Mouse (Mus musculus) kidney, adult 18-20 months (tissue): ENCODE measurements around the gene Zfp961.
"Not testable (repeated sequence)": the region's sequence is repeated elsewhere in the genome, so short reads cannot be mapped to it uniquely, and the experiment has no call there.

Source experiments
- DNase-seq: peaks from one replicate; pipeline ENCODE4 v3.0.0; 2021

Zfp961 gene

DNA sequence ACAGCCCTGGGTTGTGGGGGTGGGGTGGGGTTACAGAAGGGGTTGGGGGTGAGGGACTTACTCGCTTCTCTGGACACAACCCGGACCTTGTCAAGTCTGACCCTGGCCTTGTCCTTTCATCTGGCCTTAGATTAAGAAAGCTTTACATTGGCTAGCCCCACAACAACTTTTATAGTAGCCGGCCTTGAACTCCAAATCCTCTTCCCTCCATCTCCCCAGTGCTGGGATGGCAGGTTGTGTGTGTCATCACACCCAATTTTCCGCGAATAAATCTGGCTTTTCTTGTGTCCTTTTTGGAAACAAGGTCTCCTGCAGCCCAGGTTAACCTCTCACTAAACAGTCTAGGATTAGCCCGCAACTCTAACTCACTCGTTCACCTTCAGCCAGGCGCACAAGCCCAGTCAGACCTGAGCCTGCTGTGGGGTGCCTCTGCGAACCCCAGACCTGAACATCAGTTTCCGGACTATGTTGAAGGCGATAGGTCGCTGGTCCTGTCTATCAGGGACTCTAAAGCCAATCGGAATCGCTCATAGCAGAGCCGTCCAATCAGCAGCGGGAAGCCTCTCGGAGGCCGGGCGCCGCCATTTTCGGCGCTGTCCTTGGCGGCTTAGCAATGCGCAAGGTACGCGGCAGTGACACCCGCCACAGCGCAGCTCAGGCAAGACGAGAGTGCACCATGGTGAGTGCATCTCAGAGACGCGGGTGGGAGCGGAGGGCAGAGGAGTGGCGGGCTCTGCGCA lies at the start of gene Zfp961:
Gene Zfp961 (plus strand): TSS at position 557 of the 740 bp plus-strand sequence.
- peak; percentile 99 for DNase-seq

DNA sequence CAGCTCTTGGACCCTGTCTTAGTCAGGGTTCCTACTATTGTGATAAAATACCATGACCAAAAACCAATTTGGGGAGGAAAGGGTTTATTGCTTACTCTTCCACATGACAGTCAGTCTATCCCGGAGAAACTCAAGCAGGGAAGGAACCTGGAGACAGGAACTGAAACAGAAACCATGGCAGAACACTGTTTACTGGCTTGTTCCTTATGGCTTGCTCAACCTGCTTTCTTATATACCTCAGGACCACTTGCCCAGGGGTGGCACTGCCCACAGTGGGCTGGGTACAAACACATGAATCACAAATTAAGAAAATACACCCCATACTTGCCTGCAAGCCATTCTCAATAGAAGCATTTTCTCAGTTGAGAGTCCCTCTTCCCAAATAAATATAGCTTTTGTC lies 47.8 kb upstream of the Zfp961 start:
- not testable (repeated sequence) for DNase-seq

DNA sequence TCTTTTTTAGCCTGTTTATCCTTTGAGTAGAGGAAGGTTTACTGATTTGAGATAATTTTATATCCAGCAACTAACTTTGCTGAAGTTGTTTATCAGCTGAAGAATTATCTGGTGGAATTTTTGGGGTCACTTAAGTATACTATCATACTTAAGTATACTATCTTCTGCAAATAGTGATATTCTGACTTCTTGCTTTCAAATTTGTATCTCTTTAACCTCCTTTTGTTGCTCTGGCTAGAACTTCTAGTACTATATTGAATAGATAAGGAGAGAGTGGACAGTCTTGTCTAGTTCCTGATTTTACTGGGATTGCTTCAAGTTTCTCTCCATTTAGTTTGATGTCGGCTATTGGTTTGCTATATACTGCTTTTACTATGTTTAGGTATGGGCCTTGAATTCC lies 44.0 kb upstream of the Zfp961 start:
- no peak for DNase-seq

DNA sequence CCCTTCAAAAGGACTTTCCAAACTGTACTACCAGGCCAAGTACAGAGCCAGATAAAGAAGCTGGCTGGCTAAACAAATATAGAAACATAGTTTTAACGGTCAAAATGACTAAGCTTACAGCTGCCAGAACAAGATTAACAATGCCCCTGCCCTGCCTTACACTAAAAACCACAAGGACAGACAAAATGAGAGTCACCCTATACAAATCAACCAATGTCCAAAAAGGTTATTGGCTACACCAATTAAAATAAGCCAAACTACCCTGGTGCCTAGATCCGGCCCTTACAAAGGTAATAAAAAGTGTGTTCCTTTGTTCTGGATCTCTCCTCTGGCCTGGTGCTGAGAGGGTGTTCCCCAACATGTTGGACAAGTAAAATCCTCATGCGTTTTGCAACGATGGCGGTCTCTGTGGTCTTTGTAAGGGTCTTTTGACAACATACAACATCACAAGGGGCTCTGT lies 43.0 kb upstream of the Zfp961 start:
- DNase-seq: no peak

DNA sequence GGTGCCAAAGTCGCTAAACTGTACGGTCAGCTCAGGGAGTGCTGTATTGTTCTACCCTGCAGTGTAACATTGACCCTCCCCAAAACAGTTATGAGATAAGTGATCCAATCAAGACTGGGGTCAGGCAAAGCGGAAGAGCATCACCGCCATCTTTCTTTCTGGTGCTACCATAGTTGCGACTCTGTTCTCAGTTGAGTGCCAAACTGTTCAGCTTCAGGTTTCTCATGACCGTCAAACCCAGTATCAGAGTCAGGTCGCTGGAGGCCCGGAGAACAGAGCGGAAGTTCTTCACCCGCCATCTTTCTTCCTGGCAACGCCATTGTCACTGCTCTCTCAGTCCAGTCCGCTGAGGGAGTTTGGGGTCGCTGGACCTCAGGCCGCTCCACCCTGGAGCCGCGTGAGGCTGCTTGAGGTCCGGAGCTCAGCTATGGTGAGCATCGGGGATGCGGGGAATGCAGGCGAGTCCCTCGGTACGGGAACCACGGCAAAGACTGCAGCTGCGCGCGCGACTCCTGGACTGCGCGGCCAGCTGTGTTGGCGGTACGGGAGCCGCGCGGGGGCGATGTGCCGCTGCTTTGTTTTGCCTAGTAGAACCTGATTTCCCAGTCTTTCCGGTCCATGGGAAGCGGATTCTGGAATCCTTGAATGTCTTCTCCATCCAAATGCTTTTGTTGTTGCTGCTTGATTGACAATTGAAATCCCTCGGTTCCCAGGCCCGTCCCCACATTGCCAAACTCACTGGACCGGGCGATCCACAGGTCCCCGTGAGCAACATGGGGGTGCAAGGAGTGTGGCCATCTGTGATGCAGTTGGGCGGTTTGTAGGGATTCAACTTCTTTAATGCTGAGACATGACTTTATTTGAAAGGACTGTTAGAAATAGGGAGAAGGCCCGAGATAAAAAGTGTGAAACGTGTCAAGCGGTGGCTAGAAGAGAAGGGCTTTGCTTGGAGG lies 42.3 kb upstream of the Zfp961 start, which contains the start of the genes Zfp882 and Zfp617:
Gene Zfp882 (plus strand): TSS at position 300 of the 953 bp plus-strand sequence.
Gene Zfp617 (plus strand): TSS at position 327 of the 953 bp plus-strand sequence.
- DNase-seq: peak; percentile 96

DNA sequence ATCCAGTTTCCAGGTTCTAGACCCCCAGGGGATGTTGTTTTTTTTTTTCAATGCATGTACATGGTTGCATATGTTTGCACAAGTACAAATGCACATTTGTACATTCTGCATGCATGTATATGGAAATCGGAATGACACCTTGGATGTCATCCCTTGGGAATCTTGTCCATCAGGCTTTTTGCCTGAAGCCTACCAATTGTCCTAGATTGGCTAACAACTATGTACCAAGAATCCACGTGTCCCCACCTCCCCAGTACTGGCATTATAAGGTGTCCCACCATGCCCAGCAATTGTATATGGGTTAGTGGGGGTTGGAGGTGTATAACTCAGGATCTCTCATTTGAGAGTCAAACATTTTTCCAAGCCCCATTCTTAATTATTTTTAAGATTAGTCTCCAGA lies 38.6 kb upstream of the Zfp961 start:
- no peak for DNase-seq

DNA sequence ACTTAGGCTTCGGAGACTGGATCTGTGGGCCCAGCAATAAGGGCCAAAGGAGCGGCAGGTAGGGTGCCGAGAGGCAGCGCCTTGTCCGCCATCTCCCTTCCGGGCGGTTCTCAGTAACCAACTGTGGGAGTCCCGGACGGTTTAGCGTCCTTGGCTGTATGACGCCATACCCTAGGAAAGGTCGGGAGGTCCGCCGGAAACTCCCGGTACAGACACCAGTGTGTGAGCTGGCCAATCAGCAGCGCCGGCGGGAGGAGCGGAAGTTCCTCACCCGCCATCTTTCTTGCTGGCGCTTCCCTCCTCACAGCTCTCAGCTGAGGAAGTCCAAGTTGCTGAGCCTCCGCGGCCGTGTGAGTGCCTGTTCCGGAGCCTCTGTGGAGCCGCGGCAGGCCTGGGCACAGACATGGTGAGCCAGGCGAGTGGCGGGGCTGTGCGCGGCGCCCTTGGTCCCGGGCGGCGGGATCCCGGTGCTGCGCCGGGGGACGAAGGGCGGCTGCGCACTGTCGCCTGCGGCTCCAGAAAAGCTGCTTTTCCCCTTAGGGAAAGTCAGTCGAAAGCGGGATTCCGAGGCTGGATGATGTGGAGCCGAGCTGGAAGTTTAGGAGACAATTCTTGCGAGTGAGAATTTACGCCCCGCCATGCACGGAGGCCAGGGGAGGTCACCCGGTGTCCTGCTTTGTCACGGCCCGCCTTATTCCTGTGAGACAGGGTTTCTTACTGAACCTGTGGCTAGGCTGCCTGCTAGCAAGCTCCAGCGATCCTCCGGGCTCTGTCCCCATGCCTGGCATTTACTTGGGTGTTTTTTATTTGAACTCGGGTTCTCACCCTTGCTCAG lies 28.1 kb upstream of the Zfp961 start:
- DNase-seq: peak; percentile 96

DNA sequence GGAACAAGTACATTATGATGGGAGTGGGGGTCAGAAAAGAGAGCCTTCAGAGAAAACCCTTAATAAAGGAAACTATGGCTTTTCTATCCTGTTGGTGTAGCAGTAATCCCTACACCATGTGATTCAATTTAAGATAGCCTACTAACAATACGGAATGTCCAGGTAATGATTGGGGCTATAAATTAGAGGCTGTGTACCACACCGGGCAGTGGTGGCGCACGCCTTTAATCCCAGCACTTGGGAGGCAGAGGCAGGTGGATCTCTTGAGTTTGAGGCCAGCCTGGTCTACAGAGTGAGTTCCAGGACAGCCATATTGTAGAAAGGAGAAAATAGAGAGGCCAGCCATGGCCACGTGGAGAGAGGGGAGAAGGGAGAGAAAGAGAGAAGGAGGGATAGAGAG lies 25.0 kb upstream of the Zfp961 start:
- no peak for DNase-seq

DNA sequence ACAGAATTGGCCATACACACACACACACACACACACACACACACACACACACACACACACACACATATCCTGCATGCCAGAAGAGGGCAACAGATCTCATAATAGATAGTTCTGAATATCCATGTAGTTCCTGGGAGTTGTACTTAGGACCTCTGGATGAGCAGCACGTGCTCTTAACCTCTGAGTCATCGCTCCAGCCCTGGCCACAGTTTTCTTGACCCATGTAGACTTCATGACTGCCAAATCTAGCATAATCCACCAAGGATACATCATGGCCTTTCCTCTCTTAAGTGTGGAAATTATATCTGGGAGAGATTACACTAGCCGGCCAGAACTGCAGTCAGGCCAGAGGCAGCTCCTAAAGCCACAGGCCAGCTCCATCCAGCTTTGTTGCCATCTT lies 24.3 kb upstream of the Zfp961 start:
- DNase-seq: no peak

DNA sequence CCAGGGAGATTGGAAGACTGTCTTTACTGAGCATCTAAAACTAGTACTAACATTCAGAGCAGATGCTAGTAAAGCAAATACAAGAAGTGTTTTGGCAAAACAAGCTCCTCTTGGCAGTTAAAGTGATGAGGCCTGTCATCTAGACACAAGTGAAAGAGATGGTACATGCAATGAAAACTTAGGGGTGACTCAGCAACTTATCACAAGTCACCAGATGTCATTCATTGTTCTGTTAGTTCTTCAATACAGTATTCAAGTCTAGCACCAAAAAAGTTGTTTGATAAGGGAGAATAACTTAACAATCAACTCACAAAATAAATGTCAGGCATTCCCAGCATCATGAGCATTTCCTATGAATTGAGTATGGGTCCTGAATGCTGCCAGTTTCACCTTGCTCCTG lies 23.1 kb upstream of the Zfp961 start:
- no peak for DNase-seq

DNA sequence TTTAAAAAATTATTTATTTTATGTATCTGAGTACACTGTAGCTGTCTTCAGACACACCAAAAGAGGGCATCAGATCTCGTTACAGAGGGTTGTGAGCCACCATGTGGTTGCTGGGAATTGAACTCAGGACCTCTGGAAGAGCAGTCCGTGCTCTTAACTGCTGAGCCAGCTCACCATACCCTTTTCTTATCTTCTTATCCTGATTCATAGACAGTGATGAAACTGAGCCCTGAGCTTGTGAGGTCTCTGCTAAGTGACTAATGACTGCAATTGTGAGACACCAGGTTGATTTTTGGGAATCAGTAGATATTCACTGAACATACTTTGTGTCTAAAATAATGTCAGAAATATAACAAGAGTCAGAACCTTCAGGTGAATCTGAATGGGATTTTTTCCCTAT lies 12.8 kb upstream of the Zfp961 start:
- not testable (repeated sequence) for DNase-seq

DNA sequence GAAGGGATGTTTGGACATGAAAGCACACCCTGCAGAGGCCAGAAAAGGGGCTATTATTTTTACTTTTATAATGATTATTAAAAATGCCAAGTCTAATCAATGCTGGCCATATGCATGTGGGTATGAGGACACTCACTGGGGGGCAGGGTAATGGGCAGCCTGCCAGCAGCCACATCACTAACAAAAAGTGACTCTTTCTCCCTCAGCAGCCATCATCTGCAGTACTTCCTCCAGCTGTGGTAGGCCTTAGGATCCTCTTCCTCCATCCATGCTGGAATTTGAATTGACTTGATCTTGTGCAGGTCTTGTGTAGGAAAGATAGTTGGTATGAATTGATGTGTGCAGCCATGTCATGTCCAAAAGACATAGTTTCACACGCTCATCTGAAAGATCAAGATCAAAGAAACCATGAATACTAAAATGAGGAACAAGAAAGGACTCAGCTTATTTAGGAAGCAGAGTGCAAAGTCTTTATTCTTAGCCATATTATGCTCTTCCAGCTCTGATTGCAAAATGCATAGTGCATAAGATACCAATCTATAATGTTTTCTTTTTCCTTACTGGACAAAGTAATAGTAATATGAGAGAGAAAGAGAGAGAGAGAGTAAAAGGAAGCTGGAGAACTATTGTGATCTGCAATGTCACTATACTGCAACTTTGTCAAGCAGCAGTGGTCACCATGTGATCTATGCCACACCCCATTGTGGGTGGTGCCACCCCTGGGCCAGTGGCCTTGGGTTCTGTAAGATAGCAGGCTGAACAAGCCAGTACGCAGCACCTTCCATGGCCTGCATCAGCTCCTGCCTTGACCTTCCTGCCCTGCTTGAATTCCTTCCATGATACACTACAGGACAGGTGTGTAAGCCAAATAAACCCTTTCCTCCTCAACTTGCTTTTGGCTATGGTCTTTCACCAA lies 10.3 kb upstream of the Zfp961 start:
- DNase-seq: no peak

DNA sequence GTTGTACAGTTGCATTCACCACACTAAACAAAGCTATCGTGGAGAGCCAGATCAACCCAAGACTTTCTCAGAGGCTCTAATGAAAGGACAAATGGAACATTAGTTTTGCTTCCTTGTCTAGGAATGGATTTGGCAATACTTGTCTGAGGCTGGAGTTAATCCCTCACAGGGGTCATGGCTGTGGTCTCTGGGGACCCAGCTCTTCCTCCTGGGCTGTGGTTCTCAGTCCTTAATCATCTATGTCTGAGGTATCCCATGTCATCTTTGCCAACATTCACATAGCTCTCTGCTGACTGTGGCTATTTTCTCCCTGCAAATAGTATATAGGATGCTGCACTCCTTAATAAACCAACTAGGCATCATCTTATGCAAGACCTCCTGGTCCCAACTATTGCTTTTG lies 9.1 kb upstream of the Zfp961 start:
- no peak for DNase-seq

DNA sequence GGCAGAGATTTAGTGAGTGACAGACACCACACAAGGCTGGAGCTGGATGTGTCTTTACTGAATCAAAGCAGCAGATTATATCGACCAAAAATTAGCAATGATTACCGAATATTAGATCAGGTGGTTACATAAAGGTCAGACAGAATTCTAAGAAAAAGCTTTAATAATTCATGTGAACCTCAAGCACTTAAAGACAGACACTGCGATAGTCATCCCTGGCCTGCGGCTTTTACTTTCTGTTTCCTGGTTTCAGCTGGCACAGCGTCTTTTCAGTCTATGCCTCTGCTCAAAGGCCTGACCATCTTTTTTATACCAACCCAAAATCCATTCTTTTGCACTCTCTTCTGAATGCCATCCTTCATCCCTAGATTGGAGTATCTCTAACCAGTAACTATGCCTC lies 2.2 kb upstream of the Zfp961 start:
- no peak for DNase-seq

DNA sequence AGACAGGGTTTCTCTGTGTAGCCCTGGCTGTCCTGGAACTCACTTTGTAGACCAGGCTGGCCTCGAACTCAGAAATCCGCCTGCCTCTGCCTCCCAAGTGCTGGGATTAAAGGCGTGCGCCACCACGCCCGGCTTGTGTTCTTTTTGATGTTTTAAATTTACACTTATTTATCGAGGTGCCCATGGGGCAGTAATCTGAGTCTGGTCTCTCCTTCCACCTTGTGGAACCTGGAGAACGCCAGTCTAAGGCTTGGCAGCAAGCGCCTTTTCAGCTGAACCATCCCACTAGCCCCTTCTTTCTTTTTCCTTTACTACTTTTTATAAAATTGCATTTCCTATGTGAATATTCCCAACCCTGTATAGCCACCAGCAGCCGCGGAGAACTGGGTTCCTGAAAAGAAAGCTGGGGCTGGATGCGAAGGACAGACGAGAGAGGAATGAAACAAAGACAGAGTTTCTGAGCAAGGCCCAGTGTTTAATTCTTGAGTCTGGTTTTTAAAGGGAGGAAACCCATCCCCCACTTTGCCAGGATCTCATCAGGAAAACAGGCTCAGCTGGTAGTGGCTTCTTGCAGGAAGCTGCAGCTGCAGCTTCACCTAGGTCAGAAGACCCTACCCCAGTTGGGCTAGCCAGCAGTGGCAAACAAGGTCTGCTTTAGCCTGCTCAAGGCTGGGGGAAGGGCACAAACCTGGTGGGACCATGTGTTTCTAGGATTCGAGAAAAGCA lies 761 bp downstream of the Zfp961 start:
- DNase-seq: peak; percentile 12

DNA sequence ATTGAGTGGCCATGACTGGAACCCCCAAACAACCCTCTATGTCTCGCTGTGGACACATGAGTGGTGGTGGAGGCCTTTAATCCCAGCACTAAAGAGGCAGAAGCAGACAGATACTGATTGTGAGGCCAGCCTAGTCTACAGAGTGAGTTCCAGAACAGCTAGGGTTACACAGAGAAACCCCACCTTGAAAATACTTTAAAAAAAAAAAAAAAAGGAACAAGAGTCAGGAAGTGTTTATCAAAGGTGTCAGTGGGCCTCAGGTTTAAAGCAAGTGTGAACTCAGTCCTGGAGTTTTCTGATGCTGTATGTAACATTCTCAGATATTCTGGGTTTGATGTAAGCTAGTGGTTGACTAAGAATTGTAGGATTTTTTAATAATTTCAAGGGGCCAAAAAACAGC lies 1.7 kb downstream of the Zfp961 start:
- no peak for DNase-seq

DNA sequence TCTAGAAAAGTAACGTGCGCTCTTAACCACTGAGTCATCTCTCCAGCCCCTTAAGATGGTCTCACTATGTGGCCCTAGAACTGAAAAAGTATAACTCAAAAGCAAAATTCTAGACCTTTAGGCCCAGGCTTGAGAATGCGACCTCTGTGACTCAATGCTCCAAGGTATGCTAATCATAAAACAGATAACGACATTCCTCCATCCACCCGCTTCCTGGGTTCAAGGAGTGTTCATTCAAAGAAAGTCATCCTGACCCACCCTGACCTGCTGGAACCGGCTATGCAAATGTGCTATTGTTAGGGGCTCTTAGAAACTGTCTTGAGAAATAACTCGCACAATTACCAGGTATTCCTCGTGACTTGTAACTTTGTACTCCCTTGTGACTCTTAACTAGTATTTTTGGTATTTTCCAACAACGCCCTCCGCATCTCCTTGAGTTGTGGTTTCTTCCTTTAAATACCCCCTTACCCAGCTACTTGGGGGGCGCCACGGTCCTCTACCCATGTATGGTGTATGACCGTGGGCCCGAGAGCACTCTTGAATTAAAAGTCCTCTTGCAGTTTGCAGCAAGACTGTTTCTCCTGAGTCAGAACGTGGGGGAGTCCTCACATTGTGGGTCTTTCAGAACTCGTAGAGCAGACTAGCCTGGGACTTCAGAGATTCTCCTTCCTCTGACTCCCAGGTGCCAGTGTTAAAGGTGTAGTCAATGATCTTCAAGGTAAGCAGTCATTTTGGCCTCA lies 2.3 kb downstream of the Zfp961 start:
- not testable (repeated sequence) for DNase-seq

DNA sequence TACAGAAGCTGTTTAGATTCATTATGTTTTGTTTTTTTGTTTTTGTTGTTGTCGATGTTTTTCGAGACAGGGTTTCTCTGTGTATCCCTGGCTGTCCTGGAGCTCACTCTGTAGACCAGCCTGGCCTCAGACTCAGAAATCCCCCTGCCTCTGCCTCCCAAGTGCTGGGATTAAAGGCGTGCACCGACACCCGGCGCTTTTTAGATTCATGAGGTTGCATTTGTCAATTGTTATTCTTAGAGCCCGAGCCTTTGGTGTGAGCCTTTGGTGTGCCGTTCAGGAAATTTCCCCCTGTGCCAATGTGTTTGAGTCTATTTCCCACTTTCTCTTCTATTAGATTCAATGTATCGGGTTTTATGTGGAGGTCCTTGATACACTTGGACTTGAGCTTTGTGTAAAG lies 3.8 kb downstream of the Zfp961 start:
- no peak for DNase-seq

DNA sequence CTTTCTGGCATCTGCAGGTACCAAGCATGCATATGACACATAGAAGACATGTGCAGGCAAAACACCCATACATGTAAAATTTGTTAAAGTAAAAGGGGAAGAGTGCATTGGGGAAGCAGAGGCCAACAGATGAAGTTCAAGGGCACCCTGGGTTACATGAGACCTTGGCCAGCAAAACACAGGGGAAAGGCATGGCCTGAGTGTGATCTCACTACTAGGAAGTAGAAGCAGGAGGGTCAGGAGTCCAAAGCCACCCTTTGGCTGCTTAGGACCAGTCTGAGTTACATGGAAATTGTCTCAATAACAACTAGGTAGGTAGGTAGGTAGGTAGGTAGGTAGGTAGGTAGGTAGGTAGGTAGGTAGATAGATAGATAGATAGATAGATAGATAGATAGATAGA lies 9.6 kb downstream of the Zfp961 start:
- DNase-seq: no peak

DNA sequence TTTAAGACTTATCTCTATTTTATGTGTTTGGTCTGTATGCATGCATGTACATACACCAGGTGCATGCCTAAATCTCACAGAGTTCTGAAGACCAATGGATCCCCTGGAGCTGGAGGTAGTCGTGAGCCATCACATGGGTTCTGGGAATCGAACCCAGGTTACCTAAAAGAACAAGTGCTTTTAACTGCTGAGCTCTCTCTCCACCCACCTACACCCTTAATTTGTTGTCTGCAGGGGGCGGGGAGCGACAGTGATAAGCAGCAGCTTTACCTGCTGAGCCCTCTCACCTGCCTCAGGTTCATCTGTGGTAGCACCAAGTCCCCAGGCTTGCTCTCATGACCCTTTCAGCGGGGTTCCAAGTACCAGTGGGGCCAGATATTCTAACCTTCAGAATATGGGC lies 11.0 kb downstream of the Zfp961 start:
- DNase-seq: no peak
